Mouse (Mus musculus) liver, embryonic 14.5 days (tissue): Measurements from ENCODE around the gene Ppp1r2. TPM values are rescaled to one million over a fixed set of nuclear protein-coding genes. Genes with fewer than 3 reads are reported as not detected.

ENCODE experiments used
- ATAC-seq: fragments of 200-750 bp; cut with Nextera tagmentation; 2 replicates; pipeline ENCODE4 v1.8.0; 2017; ENCODE audit warnings: moderate number of reproducible peaks, mild to moderate bottlenecking, moderate library complexity; ENCODE audit not compliant: insufficient read depth
- DNase-seq, 3 experiments: peaks; one replicate each; pipeline ENCODE4 v3.0.0-alpha.2; 2012 to 2013; ENCODE audit warnings: low read depth in 3 of 3, low spot score in 3 of 3
- H3K27ac ChIP-seq: fragments of 300-500 bp; sonication (generic); 2 replicates; pipeline ENCODE4 v1.5.1; 2014; ENCODE audit warnings: moderate library complexity, mild to moderate bottlenecking, control low read depth, inconsistent platforms
- H3K27me3 ChIP-seq: fragments of 300-500 bp; sonication (generic); 2 replicates; pipeline ENCODE4 v1.6.1; 2014; ENCODE audit warnings: mild to moderate bottlenecking, low read length, moderate library complexity; ENCODE audit not compliant: control insufficient read depth, insufficient read depth
- H3K36me3 ChIP-seq: fragments of 300-500 bp; sonication (generic); replicated peaks from 2 replicates; pipeline ENCODE4 v1.6.1; 2014; ENCODE audit warnings: low read depth; ENCODE audit not compliant: control insufficient read depth, insufficient read depth
- H3K4me1 ChIP-seq, 2 experiments: fragments of 200-500 bp in 1 of 2; fragments of 300-500 bp in 1 of 2; sonication (generic) in 1 of 2; replicated peaks; 2 replicates each; pipeline ENCODE4 v1.6.1; 2012 to 2014; ENCODE audit warnings: antibody characterized with exemption in 1 of 2, inconsistent platforms in 1 of 2, low read length in 1 of 2; ENCODE audit not compliant: control insufficient read depth in 2 of 2, insufficient read depth in 2 of 2
- H3K4me2 ChIP-seq: fragments of 300-500 bp; sonication (generic); 2 replicates; pipeline ENCODE4 v1.6.1; 2014; ENCODE audit warnings: low read depth, mild to moderate bottlenecking, control low read depth, moderate library complexity
- H3K4me3 ChIP-seq, 2 experiments: fragments of 200-500 bp in 1 of 2; fragments of 300-500 bp in 1 of 2; sonication (generic) in 1 of 2; 2 replicates each; pipeline ENCODE4 v1.5.1; 2012 to 2014; ENCODE audit warnings: low read depth in 2 of 2, low read length in 2 of 2, mild to moderate bottlenecking in 2 of 2, control low read depth in 1 of 2, inconsistent platforms in 1 of 2, moderate library complexity in 1 of 2; ENCODE audit not compliant: insufficient read depth in 1 of 2
- H3K9ac ChIP-seq: fragments of 300-500 bp; sonication (generic); replicated peaks from 2 replicates; pipeline ENCODE4 v1.6.1; 2014; ENCODE audit warnings: mild to moderate bottlenecking, control low read depth, moderate library complexity
- H3K9me3 ChIP-seq: fragments of 300-500 bp; sonication (generic); 2 replicates; pipeline ENCODE4 v1.6.1; 2016; ENCODE audit warnings: low read length, mixed read lengths; ENCODE audit not compliant: control insufficient read depth
- CTCF ChIP-seq: IDR thresholded peaks from 2 replicates; pipeline ENCODE4 v1.5.1; 2016; ENCODE audit warnings: antibody characterized with exemption, low read depth, control low read depth
- EP300 ChIP-seq: IDR thresholded peaks from 2 replicates; pipeline ENCODE4 v1.6.1; 2016; ENCODE audit warnings: antibody characterized with exemption, low read depth
- WGBS: fragments of 180-500 bp; shearing (Covaris S2); extraction: QIAGEN DNeasy Blood & Tissue Kit; methylation state at CpG from one replicate; pipeline ENCODE4 v1.1.7; 2014; ENCODE audit not compliant: insufficient replicate concordance; 5-methylcytosine and 5-hydroxymethylcytosine counted together
- polyA plus RNA-seq, 2 experiments: library from polyadenylated mRNA; depleted of rRNA in 1 of 2; stranded (reverse) in 1 of 2; unstranded in 1 of 2; fragments of >200 nt; fragmentation: Nextera tagmentation in 1 of 2; extraction: Ambion mirVana in 1 of 2; gene quantifications; 2 replicates each; pipeline versions ENCODE4 v1.2.1 to v1.2.3; 2012 to 2014

Gene Ppp1r2
- polyA plus RNA-seq, 2 experiments: 13.0 to 31.5 TPM

GRCm38 (mm10) chr16:31233167-31233498 lies 41.9 kb downstream of the Ppp1r2 start:
- TF ChIP-seq CTCF: no peak
- TF ChIP-seq EP300: no peak
- Histone ChIP-seq H3K36me3 (no peaks in the 10 kb centered on the region), H3K4me2 (peak overlapping the region; percentile 43), H3K27ac (no peak overlapping the region), H3K4me3 (no peak overlapping the region), H3K9ac (no peak overlapping the region), H3K27me3 (no peaks in the 10 kb centered on the region), H3K9me3 (no peaks in the 10 kb centered on the region), H3K4me1 (peaks cover 0 to 13% of the 10 kb centered on the region in 2 experiments; a peak in 2 of 4 replicates)
- 11% methylated on average over 4 of the region's 4 CpGs for WGBS
- DNase-seq (no peak), ATAC-seq (no peak)

- no peak overlapping the region for H3K27ac ChIP-seq
- ATAC-seq: no peak
- 57% methylated on average over 5 of the region's 5 CpGs for WGBS
Measured at GRCm38 (mm10) chr16:31232491-31233166, 42.4 kb downstream of the Ppp1r2 start.

GRCm38 (mm10) chr16:31231591-31231990 lies 43.5 kb downstream of the Ppp1r2 start:
- peaks cover 0 to 13% of the 10 kb centered on the region in 2 experiments; a peak in 2 of 4 replicates for H3K4me1 ChIP-seq
- no peak for DNase-seq
- H3K9ac ChIP-seq: no peak overlapping the region

More at GRCm38 (mm10) chr16:31232491-31233166, 42.4 kb downstream of the Ppp1r2 start:
- no peak for DNase-seq
- H3K9me3 ChIP-seq: no peaks in the 10 kb centered on the region
- TF ChIP-seq CTCF (no peak), EP300 (no peak)
- no peaks in the 10 kb centered on the region for H3K36me3 ChIP-seq
- H3K27me3 ChIP-seq: no peaks in the 10 kb centered on the region
- no peak overlapping the region for H3K4me2 ChIP-seq
- H3K4me3 ChIP-seq: no peak overlapping the region
- no peak overlapping the region for H3K9ac ChIP-seq
- peaks cover 0 to 13% of the 10 kb centered on the region in 2 experiments; a peak in 2 of 4 replicates for H3K4me1 ChIP-seq

GRCm38 (mm10) chr16:31227746-31228145 lies 47.3 kb downstream of the Ppp1r2 start:
- no peak for TF ChIP-seq CTCF
- no peak for TF ChIP-seq EP300
- no peak overlapping the region for H3K9ac ChIP-seq
- no peaks in the 10 kb centered on the region for H3K4me1 ChIP-seq
- DNase-seq (no peak), ATAC-seq (no peak)
- H3K27ac ChIP-seq: no peak overlapping the region
- no peaks in the 10 kb centered on the region for H3K36me3 ChIP-seq
- WGBS: 63% methylated on average over 1 of the region's 1 CpGs
- H3K27me3 ChIP-seq: no peaks in the 10 kb centered on the region
- H3K4me3 ChIP-seq: no peak overlapping the region
- H3K9me3 ChIP-seq: no peaks in the 10 kb centered on the region
- H3K4me2 ChIP-seq: no peak overlapping the region

More at GRCm38 (mm10) chr16:31231591-31231990, 43.5 kb downstream of the Ppp1r2 start:
- Histone ChIP-seq H3K36me3 (no peaks in the 10 kb centered on the region), H3K27ac (no peak overlapping the region), H3K4me2 (no peak overlapping the region), H3K27me3 (no peaks in the 10 kb centered on the region), H3K9me3 (no peaks in the 10 kb centered on the region), H3K4me3 (no peak overlapping the region)
- WGBS: 60% methylated on average over 5 of the region's 5 CpGs
- ATAC-seq: no peak
- TF ChIP-seq CTCF (no peak), EP300 (no peak)

GRCm38 (mm10) chr16:31215271-31215670 lies 59.8 kb downstream of the Ppp1r2 start:
- no peak for ATAC-seq

More at GRCm38 (mm10) chr16:31215271-31215670, 59.8 kb downstream of the Ppp1r2 start:
- Histone ChIP-seq H3K4me3 (no peak overlapping the region), H3K9ac (no peak overlapping the region), H3K4me1 (no peaks in the 10 kb centered on the region), H3K27ac (no peak overlapping the region), H3K27me3 (no peaks in the 10 kb centered on the region), H3K36me3 (no peaks in the 10 kb centered on the region), H3K9me3 (no peaks in the 10 kb centered on the region), H3K4me2 (no peak overlapping the region)
- no peak for TF ChIP-seq EP300
- TF ChIP-seq CTCF: no peak
- DNase-seq: no peak
- WGBS: 67% methylated on average over 4 of the region's 4 CpGs
